Mouse (Mus musculus): ENCODE results near the gene Uqcrq. TPM values are rescaled to one million over a fixed set of nuclear protein-coding genes. Genes with fewer than 3 reads are reported as not detected.
"Not testable (repeated sequence)": the region's sequence is repeated elsewhere in the genome, so short reads cannot be mapped to it uniquely, and the experiment has no call there.

The Uqcrq gene
- total and polyA plus RNA-seq, 3 experiments: 1,905 to 2,926 (median 2,451) TPM

GRCm38 (mm10) chr11:53427993-53428715 is 2.5 kb downstream of the Uqcrq start:
- no peak for DNase-seq
- Histone ChIP-seq H3K27me3 (ENCODE audit: control insufficient read depth, insufficient read depth, low read length) (no peaks in the 10 kb centered on the region), H3K79me2 (replicated peaks; ENCODE audit: control insufficient read depth, insufficient read depth, low read length) (no peaks in the 10 kb centered on the region), H3K4me1 (ENCODE audit: control insufficient read depth, insufficient read depth, low read length) (peaks cover 4% of the 10 kb centered on the region), H3K9ac (ENCODE audit: low read depth, low read length) (no peak overlapping the region), H3K27ac (no peak overlapping the region), H3K36me3 (ENCODE audit: control insufficient read depth, insufficient read depth, low read length) (no peaks in the 10 kb centered on the region), H3K4me3 (no peak overlapping the region)
- WGBS: 83% methylated on average over 3 of the region's 3 CpGs
- intact Hi-C loops (cut with DNase I): no loop called here
- peak; percentile 43; the same call in 1 of the 2 replicates for TF ChIP-seq POLR2A (IDR thresholded peaks at IDR 0.05; ENCODE audit: insufficient read depth, low read depth, low read length)
- no peak for TF ChIP-seq EP300 (IDR thresholded peaks at IDR 0.05; ENCODE audit: insufficient read depth, low read depth, low read length)

GRCm38 (mm10) chr11:53426914-53427313 is 3.7 kb downstream of the Uqcrq start:
- H3K36me3 ChIP-seq (ENCODE audit: control insufficient read depth, insufficient read depth, low read length); H3K27me3 ChIP-seq (ENCODE audit: control insufficient read depth, insufficient read depth, low read length); H3K79me2 ChIP-seq (replicated peaks; ENCODE audit: control insufficient read depth, insufficient read depth, low read length); H3K9ac ChIP-seq (ENCODE audit: low read depth, low read length); H3K4me1 ChIP-seq (ENCODE audit: control insufficient read depth, insufficient read depth, low read length); H3K27ac ChIP-seq; H3K4me3 ChIP-seq; DNase-seq; intact Hi-C loops (cut with DNase I): not testable (repeated sequence)
- 63% methylated on average over 3 of the region's 3 CpGs for WGBS

- Histone ChIP-seq H3K36me3 (ENCODE audit: control insufficient read depth, insufficient read depth, low read length) (no peaks in the 10 kb centered on the region), H3K27me3 (ENCODE audit: control insufficient read depth, insufficient read depth, low read length) (no peaks in the 10 kb centered on the region), H3K9ac (ENCODE audit: low read depth, low read length) (no peak overlapping the region), H3K4me3 (no peak overlapping the region), H3K27ac (no peak overlapping the region), H3K79me2 (replicated peaks; ENCODE audit: control insufficient read depth, insufficient read depth, low read length) (no peaks in the 10 kb centered on the region), H3K4me1 (ENCODE audit: control insufficient read depth, insufficient read depth, low read length) (peaks cover 2% of the 10 kb centered on the region)
- intact Hi-C loops (cut with DNase I): no loop called here
- TF ChIP-seq EP300 (IDR thresholded peaks at IDR 0.05; ENCODE audit: insufficient read depth, low read depth, low read length) (no peak), POLR2A (IDR thresholded peaks at IDR 0.05; ENCODE audit: insufficient read depth, low read depth, low read length) (no peak), CTCF (IDR thresholded peaks at IDR 0.05) (no peak)
- WGBS: 60% methylated on average over 6 of the region's 6 CpGs
- DNase-seq: no peak
Measured at GRCm38 (mm10) chr11:53425711-53426255, 4.8 kb downstream of the Uqcrq start.

GRCm38 (mm10) chr11:53425251-53425650 is 5.4 kb downstream of the Uqcrq start:
- Histone ChIP-seq H3K27ac (no peak overlapping the region), H3K9ac (ENCODE audit: low read depth, low read length) (no peak overlapping the region), H3K79me2 (replicated peaks; ENCODE audit: control insufficient read depth, insufficient read depth, low read length) (no peaks in the 10 kb centered on the region), H3K36me3 (ENCODE audit: control insufficient read depth, insufficient read depth, low read length) (no peaks in the 10 kb centered on the region), H3K4me3 (no peak overlapping the region), H3K4me1 (ENCODE audit: control insufficient read depth, insufficient read depth, low read length) (peaks cover 2% of the 10 kb centered on the region), H3K27me3 (ENCODE audit: control insufficient read depth, insufficient read depth, low read length) (no peaks in the 10 kb centered on the region)
- intact Hi-C loops (cut with DNase I): no loop called here
- WGBS: 36% methylated on average over 3 of the region's 3 CpGs
- no peak for TF ChIP-seq CTCF (IDR thresholded peaks at IDR 0.05)
- TF ChIP-seq POLR2A (IDR thresholded peaks at IDR 0.05; ENCODE audit: insufficient read depth, low read depth, low read length): no peak
- TF ChIP-seq EP300 (IDR thresholded peaks at IDR 0.05; ENCODE audit: insufficient read depth, low read depth, low read length): no peak
- DNase-seq: no peak

- Histone ChIP-seq H3K4me1 (ENCODE audit: control insufficient read depth, insufficient read depth, low read length) (peaks cover 2% of the 10 kb centered on the region), H3K4me3 (no peak overlapping the region), H3K79me2 (replicated peaks; ENCODE audit: control insufficient read depth, insufficient read depth, low read length) (no peaks in the 10 kb centered on the region), H3K27ac (no peak overlapping the region), H3K27me3 (ENCODE audit: control insufficient read depth, insufficient read depth, low read length) (no peaks in the 10 kb centered on the region), H3K36me3 (ENCODE audit: control insufficient read depth, insufficient read depth, low read length) (no peaks in the 10 kb centered on the region), H3K9ac (ENCODE audit: low read depth, low read length) (no peak overlapping the region)
- DNase-seq: no peak
- intact Hi-C loops (cut with DNase I): no loop called here
- TF ChIP-seq CTCF (IDR thresholded peaks at IDR 0.05) (no peak), EP300 (IDR thresholded peaks at IDR 0.05; ENCODE audit: insufficient read depth, low read depth, low read length) (no peak), POLR2A (IDR thresholded peaks at IDR 0.05; ENCODE audit: insufficient read depth, low read depth, low read length) (no peak)
- WGBS: 54% methylated on average over 2 of the region's 2 CpGs
Measured at GRCm38 (mm10) chr11:53424826-53425225, 5.8 kb downstream of the Uqcrq start.

- Histone ChIP-seq H3K27me3 (ENCODE audit: control insufficient read depth, insufficient read depth, low read length) (no peaks in the 10 kb centered on the region), H3K27ac (no peak within 1 kb of the TSS), H3K36me3 (ENCODE audit: control insufficient read depth, insufficient read depth, low read length) (no peaks in the 10 kb centered on the region), H3K79me2 (replicated peaks; ENCODE audit: control insufficient read depth, insufficient read depth, low read length) (no peaks in the 10 kb centered on the region), H3K9ac (ENCODE audit: low read depth, low read length) (no peak within 1 kb of the TSS), H3K4me3 (no peak within 1 kb of the TSS), H3K4me1 (ENCODE audit: control insufficient read depth, insufficient read depth, low read length) (no peaks in the 10 kb centered on the region)
- no peak for DNase-seq
- intact Hi-C loops (cut with DNase I): no loop called here
- 50% methylated on average over 4 of the region's 4 CpGs for WGBS
- no peak for TF ChIP-seq EP300 (IDR thresholded peaks at IDR 0.05; ENCODE audit: insufficient read depth, low read depth, low read length)
- TF ChIP-seq CTCF (IDR thresholded peaks at IDR 0.05): no peak
- TF ChIP-seq POLR2A (IDR thresholded peaks at IDR 0.05; ENCODE audit: insufficient read depth, low read depth, low read length): no peak
Measured at GRCm38 (mm10) chr11:53423036-53423435, 7.6 kb downstream of the Uqcrq start, which contains the start of gene Leap2. Leap2 (minus strand) TSS chr11:53423170.

Measured in heart, adult 2 months (tissue).